Mouse (Mus musculus) right cerebral cortex, postnatal 4 days (tissue): ENCODE results near the gene Hhipl1.

Experiments
- DNase-seq: peaks from one replicate; pipeline ENCODE4 v3.0.0-alpha.2; 2022

Hhipl1 gene

GRCm38 (mm10) chr12:108367909-108368308 is 61.8 kb downstream of the Hhipl1 start:
- no peak for DNase-seq

- DNase-seq = no peak
These were observed 62.9 kb downstream of the Hhipl1 start for GRCm38 (mm10) chr12:108368921-108369320.

- no peak for DNase-seq
These were observed 64.7 kb downstream of the Hhipl1 start, which contains the start of gene Eml1 for GRCm38 (mm10) chr12:108370596-108371428. TSS of gene Eml1 (plus strand) at chr12:108370957.

GRCm38 (mm10) chr12:108371429-108371765 is 65.3 kb downstream of the Hhipl1 start:
- no peak for DNase-seq

- DNase-seq = no peak
These were observed 66.2 kb downstream of the Hhipl1 start for GRCm38 (mm10) chr12:108372241-108372640.

GRCm38 (mm10) chr12:108373611-108374010 is 67.5 kb downstream of the Hhipl1 start:
- no peak for DNase-seq

- no peak for DNase-seq
These were observed 68.6 kb downstream of the Hhipl1 start for GRCm38 (mm10) chr12:108374689-108375088.

GRCm38 (mm10) chr12:108378379-108379133 is 72.5 kb downstream of the Hhipl1 start:
- no peak for DNase-seq
